Mouse (Mus musculus) lung, embryonic 14.5 days (tissue): ENCODE data around the gene Aim2. TPM values are rescaled to one million over a fixed set of nuclear protein-coding genes. Genes with fewer than 3 reads are reported as not detected.

Experiments
- ATAC-seq: fragments of 200-750 bp; cut with Nextera tagmentation; 2 replicates; pipeline ENCODE4 v1.8.0; 2017; ENCODE audit warnings: mild to moderate bottlenecking, moderate TSS enrichment, moderate library complexity; ENCODE audit not compliant: insufficient read depth
- DNase-seq: peaks from one replicate; pipeline ENCODE4 v3.0.0-alpha.2; 2015
- H3K27ac ChIP-seq: fragments of 300-500 bp; sonication (generic); 2 replicates; pipeline ENCODE4 v1.5.1; 2014; ENCODE audit warnings: low read depth, mild to moderate bottlenecking, moderate library complexity
- H3K27me3 ChIP-seq: fragments of 300-500 bp; sonication (generic); 2 replicates; pipeline ENCODE4 v1.6.1; 2014; ENCODE audit warnings: low read length, control low read depth; ENCODE audit not compliant: insufficient read depth
- H3K36me3 ChIP-seq: fragments of 300-500 bp; sonication (generic); 2 replicates; pipeline ENCODE4 v1.6.1; 2014; ENCODE audit warnings: control low read depth; ENCODE audit not compliant: insufficient read depth
- H3K4me1 ChIP-seq: fragments of 300-500 bp; sonication (generic); 2 replicates; pipeline ENCODE4 v1.6.1; 2014; ENCODE audit warnings: antibody characterized with exemption, control low read depth; ENCODE audit not compliant: insufficient read depth
- H3K4me2 ChIP-seq: fragments of 300-500 bp; sonication (generic); 2 replicates; pipeline ENCODE4 v1.6.1; 2014; ENCODE audit warnings: mild to moderate bottlenecking
- H3K4me3 ChIP-seq: fragments of 300-500 bp; sonication (generic); 2 replicates; pipeline ENCODE4 v1.5.1; 2014; ENCODE audit warnings: low read depth, low read length
- H3K9ac ChIP-seq: fragments of 300-500 bp; sonication (generic); 2 replicates; pipeline ENCODE4 v1.6.1; 2014
- H3K9me3 ChIP-seq: fragments of 300-500 bp; sonication (generic); 2 replicates; pipeline ENCODE4 v1.6.1; 2016; ENCODE audit warnings: low read depth, low read length, control low read depth
- CTCF ChIP-seq: IDR thresholded peaks from 2 replicates; pipeline ENCODE4 v1.5.1; 2016; ENCODE audit warnings: antibody characterized with exemption, low read depth
- WGBS: fragments of 180-500 bp; shearing (Covaris S2); extraction: QIAGEN DNeasy Blood & Tissue Kit; methylation state at CpG from one replicate; pipeline ENCODE4 v1.1.7; 2014; 5-methylcytosine and 5-hydroxymethylcytosine counted together
- polyA plus RNA-seq: library from polyadenylated mRNA; unstranded; fragments of >200 nt; fragmentation: Nextera tagmentation; extraction: Ambion mirVana; gene quantifications from 2 replicates; pipeline ENCODE4 v1.2.1, GENCODE M21; 2014

Aim2 gene
- polyA plus RNA-seq, 1 experiment from 2014 or later, result 0.92 TPM

- Histone ChIP-seq H3K4me3 (peak overlapping the region; percentile 17; the same call in 1 of the 2 replicates), H3K27me3 (no peaks in the 10 kb centered on the region), H3K9ac (no peak overlapping the region), H3K27ac (no peak overlapping the region), H3K4me1 (no peaks in the 10 kb centered on the region), H3K36me3 (no peaks in the 10 kb centered on the region), H3K4me2 (peak overlapping the region; percentile 2; the same call in 1 of the 2 replicates), H3K9me3 (no peaks in the 10 kb centered on the region)
- DNase-seq (no peak), ATAC-seq (no peak)
- TF ChIP-seq CTCF, result no peak
- 76% methylated on average over 5 of the region's 5 CpGs for WGBS
Measured at GRCm38 (mm10) chr1:173332418-173332817, 18.3 kb upstream of the Aim2 start.

GRCm38 (mm10) chr1:173333312-173334253, 17.1 kb upstream of the Aim2 start, which contains the start of gene Ackr1:
Gene Ackr1 (minus strand): TSS chr1:173333750.
- no peak within 1 kb of the TSS for H3K9ac ChIP-seq
- H3K9me3 ChIP-seq, result no peaks in the 10 kb centered on the region
- DNase-seq, result no peak
- no peaks in the 10 kb centered on the region for H3K27me3 ChIP-seq
- peak within 1 kb of the TSS; percentile 7; the same call in 1 of the 2 replicates for H3K4me2 ChIP-seq
- TF ChIP-seq CTCF, result no peak
- no peaks in the 10 kb centered on the region for H3K36me3 ChIP-seq
- peak within 1 kb of the TSS; percentile 17; the same call in 1 of the 2 replicates for H3K4me3 ChIP-seq
- no peaks in the 10 kb centered on the region for H3K4me1 ChIP-seq
- ATAC-seq, result peak; percentile 74
- peak within 1 kb of the TSS; percentile 30; the same call in 1 of the 2 replicates for H3K27ac ChIP-seq
- 38% methylated on average over 9 of the region's 9 CpGs for WGBS

- Histone ChIP-seq H3K27me3 (no peaks in the 10 kb centered on the region), H3K4me1 (no peaks in the 10 kb centered on the region), H3K4me2 (no peak overlapping the region), H3K9ac (no peak overlapping the region), H3K27ac (no peak overlapping the region), H3K4me3 (no peak overlapping the region), H3K9me3 (no peaks in the 10 kb centered on the region), H3K36me3 (no peaks in the 10 kb centered on the region)
- 42% methylated on average over 11 of the region's 11 CpGs for WGBS
- no peak for ATAC-seq
- no peak for TF ChIP-seq CTCF
- no peak for DNase-seq
Measured at GRCm38 (mm10) chr1:173335903-173336302, 14.8 kb upstream of the Aim2 start.

GRCm38 (mm10) chr1:173337008-173337407, 13.7 kb upstream of the Aim2 start:
- H3K4me2 ChIP-seq, result no peak overlapping the region
- no peak overlapping the region for H3K9ac ChIP-seq
- H3K9me3 ChIP-seq, result no peaks in the 10 kb centered on the region
- no peak for TF ChIP-seq CTCF
- H3K27ac ChIP-seq, result no peak overlapping the region
- no peaks in the 10 kb centered on the region for H3K27me3 ChIP-seq
- 86% methylated on average over 10 of the region's 10 CpGs for WGBS
- no peaks in the 10 kb centered on the region for H3K4me1 ChIP-seq
- ATAC-seq (no peak), DNase-seq (no peak)
- no peaks in the 10 kb centered on the region for H3K36me3 ChIP-seq
- H3K4me3 ChIP-seq, result no peak overlapping the region

- Histone ChIP-seq H3K27me3 (no peaks in the 10 kb centered on the region), H3K4me3 (no peak overlapping the region), H3K36me3 (no peaks in the 10 kb centered on the region), H3K4me1 (no peaks in the 10 kb centered on the region), H3K9me3 (no peaks in the 10 kb centered on the region), H3K9ac (no peak overlapping the region), H3K27ac (no peak overlapping the region), H3K4me2 (no peak overlapping the region)
- peak; percentile 93 for TF ChIP-seq CTCF
- ATAC-seq, result no peak
- DNase-seq, result peak; percentile 83
- 2% methylated on average over 2 of the region's 2 CpGs for WGBS
Measured at GRCm38 (mm10) chr1:173339543-173339942, 11.1 kb upstream of the Aim2 start.

GRCm38 (mm10) chr1:173342425-173342824, 8.3 kb upstream of the Aim2 start:
- TF ChIP-seq CTCF, result no peak
- Histone ChIP-seq H3K27me3 (no peaks in the 10 kb centered on the region), H3K4me1 (no peaks in the 10 kb centered on the region), H3K9ac (no peak overlapping the region), H3K36me3 (no peaks in the 10 kb centered on the region), H3K4me3 (no peak overlapping the region), H3K4me2 (no peak overlapping the region), H3K27ac (no peak overlapping the region), H3K9me3 (no peaks in the 10 kb centered on the region)
- no peak for DNase-seq
- WGBS, result 83% methylated on average over 1 of the region's 1 CpGs
- no peak for ATAC-seq

GRCm38 (mm10) chr1:173343934-173344333, 6.7 kb upstream of the Aim2 start:
- H3K27ac ChIP-seq, result no peak overlapping the region
- no peak for TF ChIP-seq CTCF
- H3K36me3 ChIP-seq, result no peaks in the 10 kb centered on the region
- ATAC-seq, result no peak
- no peak for DNase-seq
- H3K4me3 ChIP-seq, result no peak overlapping the region
- no peaks in the 10 kb centered on the region for H3K27me3 ChIP-seq
- H3K4me1 ChIP-seq, result no peaks in the 10 kb centered on the region
- H3K9ac ChIP-seq, result no peak overlapping the region
- H3K4me2 ChIP-seq, result no peak overlapping the region
- H3K9me3 ChIP-seq, result no peaks in the 10 kb centered on the region
- 72% methylated on average over 3 of the region's 3 CpGs for WGBS
